Mouse (Mus musculus): ENCODE data around the gene Olfr1415. TPM values are rescaled to one million over a fixed set of nuclear protein-coding genes. Genes with fewer than 3 reads are reported as not detected.

Gene Olfr1415
- polyA plus RNA-seq, 2 experiments from 2014 or later = not detected

Other genes with a start within 250 kb of the Olfr1415 start
- 100 to 1,000 TPM; 175 to 212 TPM for gene Ndufa10, start 22.2 kb downstream of the Olfr1415 start, polyA plus RNA-seq (2017; shearing (Covaris generic))
- under 1 TPM in 1 of 2 experiments, not detected in 1; 0.11 TPM for gene Olfr1416, start 11.0 kb downstream of the Olfr1415 start, polyA plus RNA-seq (2017; shearing (Covaris generic))
- gene Olfr1414, start 22.6 kb upstream of the Olfr1415 start, polyA plus RNA-seq (2017; shearing (Covaris generic)) = not detected
- not detected for gene Olfr1413, start 75.2 kb upstream of the Olfr1415 start, polyA plus RNA-seq (2017; shearing (Covaris generic))
- not detected for gene Olfr1412, start 89.7 kb upstream of the Olfr1415 start, polyA plus RNA-seq (2017; shearing (Covaris generic))
- not detected for gene Olfr1411, start 98.3 kb upstream of the Olfr1415 start, polyA plus RNA-seq (2017; shearing (Covaris generic))
- gene Olfr1410, start 109.7 kb upstream of the Olfr1415 start, polyA plus RNA-seq (2017; shearing (Covaris generic)) = not detected
- not detected for gene Olfr12, start 121.7 kb upstream of the Olfr1415 start, polyA plus RNA-seq (2017; shearing (Covaris generic))
- gene Cops9, start 145.9 kb upstream of the Olfr1415 start, polyA plus RNA-seq (2017; shearing (Covaris generic)) = 100 to 1,000 TPM; 241 to 311 TPM
- 1 to 10 TPM; 2.3 to 3.9 TPM for gene Otos, start 152.7 kb upstream of the Olfr1415 start, polyA plus RNA-seq (2017; shearing (Covaris generic))